Mouse (Mus musculus) lung, embryonic 15.5 days (tissue): ENCODE measurements around the gene Fhdc1. TPM values are rescaled to one million over a fixed set of nuclear protein-coding genes. Genes with fewer than 3 reads are reported as not detected.

Source experiments
- ATAC-seq: fragments of 200-750 bp; cut with Nextera tagmentation; 2 replicates; pipeline ENCODE4 v1.8.0; 2017; ENCODE audit warnings: moderate number of reproducible peaks, borderline replicate concordance; ENCODE audit not compliant: low FRiP score, low TSS enrichment; ENCODE audit errors: extremely low read depth
- H3K27ac ChIP-seq: fragments of 300-500 bp; sonication (generic); 2 replicates; pipeline ENCODE4 v1.5.1; 2015; ENCODE audit warnings: moderate library complexity, mild to moderate bottlenecking, inconsistent platforms
- H3K27me3 ChIP-seq: fragments of 300-500 bp; sonication (generic); 2 replicates; pipeline ENCODE4 v1.6.1; 2015; ENCODE audit warnings: inconsistent platforms
- H3K36me3 ChIP-seq: fragments of 300-500 bp; sonication (generic); 2 replicates; pipeline ENCODE4 v1.6.1; 2015; ENCODE audit warnings: inconsistent platforms
- H3K4me1 ChIP-seq: fragments of 300-500 bp; sonication (generic); 2 replicates; pipeline ENCODE4 v1.6.1; 2015; ENCODE audit warnings: inconsistent platforms
- H3K4me2 ChIP-seq: fragments of 300-500 bp; sonication (generic); 2 replicates; pipeline ENCODE4 v1.6.1; 2015; ENCODE audit warnings: inconsistent platforms, mild to moderate bottlenecking, moderate library complexity
- H3K4me3 ChIP-seq: fragments of 300-500 bp; sonication (generic); 2 replicates; pipeline ENCODE4 v1.5.1; 2015; ENCODE audit warnings: mild to moderate bottlenecking, inconsistent platforms
- H3K9ac ChIP-seq: fragments of 300-500 bp; sonication (generic); 2 replicates; pipeline ENCODE4 v1.6.1; 2015; ENCODE audit warnings: inconsistent platforms
- H3K9me3 ChIP-seq: fragments of 300-500 bp; sonication (generic); 2 replicates; pipeline ENCODE4 v1.6.1; 2016; ENCODE audit warnings: inconsistent platforms
- WGBS: fragments of 180-500 bp; shearing (Covaris S2); methylation state at CpG from one replicate; pipeline ENCODE4 v1.1.7; 2015; 5-methylcytosine and 5-hydroxymethylcytosine counted together
- polyA plus RNA-seq: library from polyadenylated mRNA; unstranded; fragments of >200 nt; fragmentation: Nextera tagmentation; extraction: Ambion mirVana; gene quantifications from 2 replicates; pipeline ENCODE4 v1.2.1, GENCODE M21; 2015

The Fhdc1 gene
- polyA plus RNA-seq, 1 experiment from 2014 or later, result 14.9 TPM

DNA sequence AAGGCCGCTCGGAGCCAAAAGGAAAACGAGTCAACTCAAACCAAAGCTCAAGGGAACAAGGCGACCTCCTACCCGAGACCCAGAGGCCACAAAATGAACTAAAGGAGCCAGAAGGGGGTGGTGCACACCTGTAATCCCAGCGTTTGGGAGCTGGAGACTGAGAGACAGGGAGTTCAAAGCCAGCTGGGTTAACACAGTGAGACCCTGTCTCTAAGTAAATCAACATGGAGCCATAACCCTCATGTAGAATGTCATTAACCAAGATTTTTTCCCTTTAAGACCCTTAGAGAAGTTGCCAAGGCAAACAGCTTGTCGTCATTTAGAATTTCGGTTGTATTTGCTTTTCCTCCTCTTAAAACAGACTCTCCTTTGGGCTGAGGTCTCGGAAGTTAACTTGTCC is 31.2 kb downstream of the Fhdc1 start:
- Histone ChIP-seq H3K27ac (peak overlapping the region; percentile 45), H3K9ac (no peak overlapping the region), H3K9me3 (no peaks in the 10 kb centered on the region), H3K27me3 (no peaks in the 10 kb centered on the region), H3K4me1 (peaks cover 28% of the 10 kb centered on the region), H3K4me3 (no peak overlapping the region), H3K36me3 (peaks cover 9% of the 10 kb centered on the region; the same call in 1 of the 2 replicates), H3K4me2 (no peak overlapping the region; the same call in 1 of the 2 replicates)
- ATAC-seq, result peak; percentile 37; the same call in 1 of the 2 replicates
- WGBS, result 58% methylated on average over 9 of the region's 9 CpGs

- H3K27ac ChIP-seq, result no peak overlapping the region
- ATAC-seq, result no peak
- H3K9ac ChIP-seq, result no peak overlapping the region
- H3K9me3 ChIP-seq, result no peaks in the 10 kb centered on the region
- no peak overlapping the region for H3K4me2 ChIP-seq
- peaks cover 28% of the 10 kb centered on the region for H3K4me1 ChIP-seq
- no peaks in the 10 kb centered on the region for H3K27me3 ChIP-seq
- no peak overlapping the region for H3K4me3 ChIP-seq
- H3K36me3 ChIP-seq, result peaks cover 9% of the 10 kb centered on the region; the same call in 1 of the 2 replicates
- 74% methylated on average over 5 of the region's 5 CpGs for WGBS
Measured at GRCm38 (mm10) chr3:84447803-84448202, 32.4 kb downstream of the Fhdc1 start.

- H3K27me3 ChIP-seq, result no peaks in the 10 kb centered on the region
- no peak overlapping the region for H3K4me2 ChIP-seq
- WGBS, result 65% methylated on average over 9 of the region's 9 CpGs
- no peak overlapping the region for H3K9ac ChIP-seq
- peaks cover 9% of the 10 kb centered on the region; the same call in 1 of the 2 replicates for H3K36me3 ChIP-seq
- no peak overlapping the region for H3K27ac ChIP-seq
- H3K9me3 ChIP-seq, result no peaks in the 10 kb centered on the region
- peaks cover 18% of the 10 kb centered on the region for H3K4me1 ChIP-seq
- no peak overlapping the region for H3K4me3 ChIP-seq
- ATAC-seq, result no peak
Measured at GRCm38 (mm10) chr3:84445838-84446237, 34.4 kb downstream of the Fhdc1 start.

DNA sequence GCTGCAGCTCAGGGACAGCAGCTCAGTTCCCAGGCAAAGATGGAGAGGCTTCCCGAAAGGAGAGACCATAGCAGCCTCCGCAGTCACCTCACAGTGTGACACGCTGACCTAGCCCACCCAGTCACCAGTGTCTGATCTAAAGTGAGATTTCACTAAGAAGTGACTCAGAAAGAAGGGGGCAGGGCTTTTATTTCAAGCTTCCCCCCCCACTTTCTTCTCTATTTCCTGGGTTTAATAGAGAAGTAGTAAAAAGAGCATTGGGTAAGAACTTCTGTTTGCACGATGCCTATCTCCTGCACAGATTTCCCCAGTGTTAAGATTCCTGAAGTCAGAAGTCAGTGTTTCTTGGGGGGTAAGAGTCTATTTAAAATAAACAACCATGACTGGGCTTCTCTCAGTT is 37.3 kb downstream of the Fhdc1 start:
- WGBS, result 60% methylated on average over 4 of the region's 4 CpGs
- Histone ChIP-seq H3K36me3 (peaks cover 9% of the 10 kb centered on the region; the same call in 1 of the 2 replicates), H3K4me2 (no peak overlapping the region), H3K9me3 (no peaks in the 10 kb centered on the region), H3K4me1 (peaks cover 12% of the 10 kb centered on the region), H3K27ac (no peak overlapping the region), H3K27me3 (no peaks in the 10 kb centered on the region), H3K4me3 (no peak overlapping the region), H3K9ac (no peak overlapping the region)
- no peak for ATAC-seq

- Histone ChIP-seq H3K27ac (no peak overlapping the region), H3K27me3 (no peaks in the 10 kb centered on the region), H3K4me2 (no peak overlapping the region), H3K4me3 (no peak overlapping the region), H3K9me3 (no peaks in the 10 kb centered on the region), H3K4me1 (peaks cover 17% of the 10 kb centered on the region), H3K36me3 (no peaks in the 10 kb centered on the region; the same call in 1 of the 2 replicates), H3K9ac (no peak overlapping the region)
- no peak for ATAC-seq
- 92% methylated on average over 7 of the region's 7 CpGs for WGBS
Measured at GRCm38 (mm10) chr3:84439431-84440210, 40.6 kb downstream of the Fhdc1 start.

GRCm38 (mm10) chr3:84438840-84439239 is 41.4 kb downstream of the Fhdc1 start:
- 78% methylated on average over 7 of the region's 7 CpGs for WGBS
- ATAC-seq, result no peak
- Histone ChIP-seq H3K4me3 (no peak overlapping the region), H3K27me3 (no peaks in the 10 kb centered on the region), H3K4me1 (peaks cover 17% of the 10 kb centered on the region), H3K27ac (no peak overlapping the region), H3K4me2 (no peak overlapping the region), H3K9me3 (no peaks in the 10 kb centered on the region), H3K36me3 (no peaks in the 10 kb centered on the region), H3K9ac (no peak overlapping the region)

- Histone ChIP-seq H3K4me1 (peaks cover 17% of the 10 kb centered on the region), H3K36me3 (no peaks in the 10 kb centered on the region), H3K27me3 (no peaks in the 10 kb centered on the region), H3K4me2 (no peak overlapping the region), H3K27ac (no peak overlapping the region), H3K4me3 (no peak overlapping the region), H3K9ac (no peak overlapping the region), H3K9me3 (no peaks in the 10 kb centered on the region)
- 44% methylated on average over 11 of the region's 11 CpGs for WGBS
- no peak for ATAC-seq
Measured at GRCm38 (mm10) chr3:84438118-84438517, 42.1 kb downstream of the Fhdc1 start.

DNA sequence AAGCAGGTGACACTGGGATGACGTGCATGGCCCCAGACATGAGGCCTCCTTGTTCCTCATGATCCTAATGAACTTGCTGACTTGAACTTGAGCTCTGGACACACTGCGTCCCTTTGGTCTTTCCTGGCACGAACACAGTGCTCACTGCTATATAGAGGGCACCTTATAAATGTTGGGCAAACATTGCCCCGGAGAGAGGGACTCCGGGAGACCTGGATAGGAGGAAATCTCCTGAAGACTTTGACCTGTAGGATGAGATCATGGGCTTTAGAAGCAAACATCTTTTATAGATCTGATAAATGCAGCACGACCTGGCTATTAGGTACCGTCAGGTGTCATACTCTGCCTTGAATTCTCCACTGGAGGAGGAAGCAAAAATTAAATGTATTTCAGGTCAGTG is 43.3 kb downstream of the Fhdc1 start:
- Histone ChIP-seq H3K36me3 (no peaks in the 10 kb centered on the region), H3K27ac (no peak overlapping the region), H3K9me3 (no peaks in the 10 kb centered on the region), H3K27me3 (no peaks in the 10 kb centered on the region), H3K9ac (no peak overlapping the region), H3K4me2 (no peak overlapping the region), H3K4me3 (no peak overlapping the region), H3K4me1 (peaks cover 17% of the 10 kb centered on the region)
- 87% methylated on average over 7 of the region's 7 CpGs for WGBS
- ATAC-seq, result no peak

- Histone ChIP-seq H3K4me1 (peaks cover 28% of the 10 kb centered on the region), H3K4me3 (no peak overlapping the region), H3K36me3 (no peaks in the 10 kb centered on the region), H3K4me2 (no peak overlapping the region), H3K9me3 (no peaks in the 10 kb centered on the region), H3K27me3 (no peaks in the 10 kb centered on the region), H3K9ac (no peak overlapping the region), H3K27ac (peak overlapping the region; percentile 56)
- 18% methylated on average over 11 of the region's 11 CpGs for WGBS
- ATAC-seq, result peak; percentile 43; the same call in 1 of the 2 replicates
Measured at GRCm38 (mm10) chr3:84435288-84436043, 44.8 kb downstream of the Fhdc1 start.

DNA sequence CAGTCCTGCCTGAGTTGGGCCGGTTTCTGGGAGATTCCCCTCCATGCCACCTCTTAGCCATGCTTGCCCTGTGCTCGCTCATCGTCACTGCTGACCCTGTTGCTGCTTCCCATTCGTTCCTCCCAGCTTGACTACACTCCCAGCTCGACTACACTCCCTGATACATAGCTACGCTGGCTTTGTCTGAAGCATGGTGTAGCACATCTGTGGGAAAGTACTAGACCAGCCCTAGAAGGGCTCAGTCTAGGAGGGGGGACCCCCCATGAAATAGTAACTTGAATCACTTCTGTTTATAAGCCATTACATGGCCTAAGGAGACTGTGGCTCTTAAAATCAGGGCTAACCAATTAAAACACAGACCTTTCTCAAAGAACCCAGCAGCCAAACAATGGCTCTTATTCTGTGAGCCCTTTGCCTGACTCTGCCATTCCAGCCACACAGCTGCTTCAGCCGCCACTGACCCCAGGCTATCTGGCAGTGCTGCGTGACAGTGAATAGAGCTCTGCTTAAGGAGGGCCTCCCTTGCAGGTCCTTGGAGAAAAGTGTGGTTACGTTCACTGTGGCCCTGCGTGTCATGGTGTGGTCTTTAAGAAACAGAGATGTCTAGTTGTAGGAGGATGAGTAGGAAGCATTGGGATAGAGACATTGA is 47.3 kb downstream of the Fhdc1 start:
- Histone ChIP-seq H3K4me1 (peaks cover 30% of the 10 kb centered on the region), H3K27ac (no peak overlapping the region), H3K9ac (no peak overlapping the region), H3K4me2 (no peak overlapping the region), H3K4me3 (no peak overlapping the region), H3K27me3 (no peaks in the 10 kb centered on the region), H3K9me3 (no peaks in the 10 kb centered on the region), H3K36me3 (no peaks in the 10 kb centered on the region)
- no peak for ATAC-seq
- WGBS, result 80% methylated on average over 10 of the region's 10 CpGs

DNA sequence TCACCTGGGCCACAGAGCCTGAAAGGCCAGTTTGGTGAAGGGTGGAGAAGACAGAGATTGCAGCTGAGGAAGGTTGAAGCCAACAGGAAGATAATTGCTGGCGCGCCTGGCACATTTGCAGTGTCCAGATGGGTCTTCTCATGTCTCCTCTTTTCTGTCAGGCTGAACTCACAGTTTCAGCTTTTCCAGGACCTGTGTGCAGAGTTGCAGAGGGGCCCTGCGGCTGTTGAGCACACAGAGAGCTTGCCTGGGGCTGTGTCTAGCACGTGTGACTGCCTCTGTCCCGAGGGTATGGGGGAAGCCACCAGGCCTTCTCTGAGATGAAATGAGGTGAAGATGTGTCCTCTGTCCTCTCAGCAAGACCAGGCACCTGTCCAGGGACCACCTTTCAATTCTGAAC is 49.0 kb downstream of the Fhdc1 start:
- Histone ChIP-seq H3K9ac (no peak overlapping the region), H3K4me2 (no peak overlapping the region), H3K27me3 (no peaks in the 10 kb centered on the region), H3K36me3 (no peaks in the 10 kb centered on the region), H3K4me1 (peaks cover 29% of the 10 kb centered on the region), H3K9me3 (no peaks in the 10 kb centered on the region), H3K27ac (no peak overlapping the region), H3K4me3 (no peak overlapping the region)
- 33% methylated on average over 5 of the region's 5 CpGs for WGBS
- ATAC-seq, result peak; percentile 69

DNA sequence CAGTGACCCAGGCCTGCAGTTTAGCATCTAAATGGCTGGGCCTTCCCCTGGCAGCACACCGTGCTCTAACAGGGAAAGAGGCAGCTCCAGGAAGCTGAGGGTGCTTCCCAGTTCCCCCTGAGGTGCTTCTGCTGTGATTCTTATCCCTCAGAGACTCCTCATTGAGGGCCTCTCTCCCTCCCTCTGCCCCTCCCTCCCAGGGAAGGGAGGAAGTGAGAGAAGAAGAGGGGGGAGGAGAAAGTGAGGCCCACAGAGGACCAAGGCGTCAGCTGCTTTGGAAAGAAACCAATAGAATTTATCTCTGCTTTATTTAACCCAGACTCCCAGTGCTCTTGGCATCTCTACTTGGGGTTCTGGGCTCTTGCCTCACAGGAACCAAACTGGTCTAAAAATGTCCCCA is 50.1 kb downstream of the Fhdc1 start:
- 13% methylated on average over 2 of the region's 2 CpGs for WGBS
- no peak overlapping the region for H3K4me3 ChIP-seq
- ATAC-seq, result no peak
- no peak overlapping the region for H3K4me2 ChIP-seq
- H3K4me1 ChIP-seq, result peaks cover 21% of the 10 kb centered on the region
- H3K27me3 ChIP-seq, result no peaks in the 10 kb centered on the region
- no peak overlapping the region for H3K9ac ChIP-seq
- H3K36me3 ChIP-seq, result no peaks in the 10 kb centered on the region
- H3K9me3 ChIP-seq, result no peaks in the 10 kb centered on the region
- no peak overlapping the region for H3K27ac ChIP-seq
